Mouse (Mus musculus) intestine, postnatal 0 days (tissue): ENCODE measurements around the gene Bpgm. TPM values are rescaled to one million over a fixed set of nuclear protein-coding genes. Genes with fewer than 3 reads are reported as not detected.

ENCODE experiments used
- ATAC-seq: fragments of 200-750 bp; cut with Nextera tagmentation; 2 replicates; pipeline ENCODE4 v1.8.0; 2017; ENCODE audit warnings: mild to moderate bottlenecking, moderate TSS enrichment, moderate library complexity
- H3K27ac ChIP-seq: fragments of 300-500 bp; sonication (generic); 2 replicates; pipeline ENCODE4 v1.5.1; 2014; ENCODE audit warnings: mild to moderate bottlenecking, low read depth, low read length, moderate library complexity
- H3K27me3 ChIP-seq: fragments of 300-500 bp; sonication (generic); replicated peaks from 2 replicates; pipeline ENCODE4 v1.6.1; 2014; ENCODE audit warnings: low read length, mixed read lengths; ENCODE audit not compliant: control insufficient read depth, insufficient read depth
- H3K36me3 ChIP-seq: fragments of 300-500 bp; sonication (generic); 2 replicates; pipeline ENCODE4 v1.6.1; 2014; ENCODE audit warnings: mild to moderate bottlenecking, moderate library complexity; ENCODE audit not compliant: control insufficient read depth, insufficient read depth
- H3K4me1 ChIP-seq: fragments of 300-500 bp; sonication (generic); replicated peaks from 2 replicates; pipeline ENCODE4 v1.6.1; 2014; ENCODE audit warnings: antibody characterized with exemption, low read length, mixed read lengths; ENCODE audit not compliant: control insufficient read depth, insufficient read depth
- H3K4me2 ChIP-seq: fragments of 300-500 bp; sonication (generic); replicated peaks from 2 replicates; pipeline ENCODE4 v1.6.1; 2014; ENCODE audit warnings: low read depth, mild to moderate bottlenecking, moderate library complexity
- H3K4me3 ChIP-seq: fragments of 300-500 bp; sonication (generic); 2 replicates; pipeline ENCODE4 v1.5.1; 2014; ENCODE audit warnings: low read depth, low read length
- H3K9ac ChIP-seq: fragments of 300-500 bp; sonication (generic); 2 replicates; pipeline ENCODE4 v1.6.1; 2014; ENCODE audit warnings: mild to moderate bottlenecking, low read depth, low read length
- H3K9me3 ChIP-seq: fragments of 300-500 bp; sonication (generic); 2 replicates; pipeline ENCODE4 v1.6.1; 2016; ENCODE audit warnings: mixed run types; ENCODE audit not compliant: control insufficient read depth
- CTCF ChIP-seq: sonication (generic); IDR thresholded peaks from 2 replicates; pipeline ENCODE4 v1.5.1; 2016; ENCODE audit warnings: low read depth, mild to moderate bottlenecking, control low read depth, antibody characterized with exemption, moderate library complexity
- WGBS: fragments of 180-500 bp; shearing (Covaris S2); extraction: QIAGEN DNeasy Blood & Tissue Kit; methylation state at CpG from one replicate; pipeline ENCODE4 v1.1.7; 2014; 5-methylcytosine and 5-hydroxymethylcytosine counted together
- polyA plus RNA-seq: library from polyadenylated mRNA; unstranded; fragments of >200 nt; fragmentation: Nextera tagmentation; extraction: Ambion mirVana; gene quantifications from 2 replicates; pipeline ENCODE4 v1.2.1, GENCODE M21; 2015

The Bpgm gene
- polyA plus RNA-seq, 1 experiment from 2014 or later, result 70.8 TPM

DNA sequence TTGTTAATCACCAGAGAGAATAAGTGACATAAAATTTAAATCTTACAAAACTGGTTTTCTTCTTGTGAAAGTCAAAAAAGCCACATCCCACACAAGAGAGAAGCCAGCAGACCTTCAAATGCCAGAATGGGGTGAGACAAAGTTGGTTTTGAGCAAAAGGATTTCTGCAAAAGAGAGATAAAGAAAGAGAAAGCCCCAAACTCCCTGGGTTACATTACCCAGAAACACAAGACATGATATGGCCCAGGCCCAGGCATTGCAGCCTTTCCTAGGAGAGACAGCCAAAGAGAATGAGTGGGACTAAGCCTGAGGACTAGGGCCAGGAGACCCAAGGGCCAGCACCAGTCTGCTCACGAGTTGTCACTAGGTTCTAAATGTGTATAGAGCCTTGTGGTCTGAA, 43.1 kb downstream of the Bpgm start:
- Histone ChIP-seq H3K4me1 (no peaks in the 10 kb centered on the region), H3K9me3 (no peaks in the 10 kb centered on the region), H3K27me3 (no peaks in the 10 kb centered on the region), H3K36me3 (no peaks in the 10 kb centered on the region), H3K4me2 (no peak overlapping the region), H3K4me3 (no peak overlapping the region), H3K27ac (no peak overlapping the region), H3K9ac (no peak overlapping the region)
- WGBS, result 81% methylated on average over 1 of the region's 1 CpGs
- no peak for ATAC-seq
- TF ChIP-seq CTCF, result no peak

- no peak overlapping the region for H3K27ac ChIP-seq
- no peaks in the 10 kb centered on the region for H3K36me3 ChIP-seq
- no peak overlapping the region for H3K4me3 ChIP-seq
- no peaks in the 10 kb centered on the region for H3K9me3 ChIP-seq
- H3K4me2 ChIP-seq, result no peak overlapping the region
- no peaks in the 10 kb centered on the region for H3K4me1 ChIP-seq
- WGBS, result 65% methylated on average over 2 of the region's 2 CpGs
- no peak for TF ChIP-seq CTCF
- no peak for ATAC-seq
- no peak overlapping the region for H3K9ac ChIP-seq
- no peaks in the 10 kb centered on the region for H3K27me3 ChIP-seq
Measured at GRCm38 (mm10) chr6:34520491-34520890, 44.5 kb downstream of the Bpgm start.

DNA sequence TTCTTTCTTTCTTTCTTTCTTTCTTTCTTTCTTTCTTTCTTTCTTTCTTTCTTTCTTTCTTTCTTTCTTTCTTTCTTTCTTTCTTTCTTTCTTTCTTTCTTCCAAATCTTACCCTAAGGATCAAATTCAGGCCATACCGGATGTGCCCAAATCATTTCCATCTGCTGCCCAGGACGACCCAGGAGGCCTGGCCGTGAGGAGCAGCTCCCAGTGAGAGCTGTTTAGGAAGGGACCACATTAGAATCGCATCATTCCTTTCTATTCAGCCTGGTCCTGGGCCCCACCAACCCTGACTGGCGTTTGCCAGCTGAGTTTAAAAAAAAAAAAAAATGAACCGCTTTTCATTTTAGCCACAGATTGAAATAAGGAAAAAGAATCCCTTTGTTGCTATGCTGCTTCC, 44.9 kb downstream of the Bpgm start:
- H3K4me3 ChIP-seq, result no peak overlapping the region
- no peaks in the 10 kb centered on the region for H3K4me1 ChIP-seq
- WGBS, result 59% methylated on average over 6 of the region's 6 CpGs
- TF ChIP-seq CTCF, result no peak
- no peak overlapping the region for H3K27ac ChIP-seq
- no peaks in the 10 kb centered on the region for H3K36me3 ChIP-seq
- no peaks in the 10 kb centered on the region for H3K9me3 ChIP-seq
- no peak overlapping the region for H3K4me2 ChIP-seq
- no peak overlapping the region for H3K9ac ChIP-seq
- no peaks in the 10 kb centered on the region for H3K27me3 ChIP-seq
- ATAC-seq, result no peak

DNA sequence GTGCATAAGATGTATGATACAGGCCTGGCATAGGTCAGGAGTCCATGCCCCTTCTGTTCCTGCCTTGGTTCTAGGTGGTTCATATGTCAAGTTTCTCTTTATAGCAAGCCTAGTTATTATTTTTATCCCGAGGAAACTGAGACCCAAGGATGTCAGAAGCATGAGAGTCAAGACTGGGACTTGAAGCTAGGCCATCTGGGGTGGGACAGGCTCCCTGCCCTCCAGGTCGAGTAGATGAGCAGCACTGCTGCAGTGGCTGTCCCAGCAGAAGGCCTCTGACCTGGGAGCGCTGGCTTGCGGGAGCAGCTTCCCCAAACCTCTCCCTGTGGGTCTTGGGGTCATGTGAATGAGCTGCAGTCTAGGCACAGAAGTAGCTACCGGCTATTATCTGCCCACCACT, 47.5 kb downstream of the Bpgm start:
- TF ChIP-seq CTCF, result no peak
- Histone ChIP-seq H3K27me3 (no peaks in the 10 kb centered on the region), H3K36me3 (no peaks in the 10 kb centered on the region), H3K4me1 (no peaks in the 10 kb centered on the region), H3K9ac (no peak overlapping the region), H3K4me3 (no peak overlapping the region), H3K4me2 (no peak overlapping the region), H3K27ac (no peak overlapping the region), H3K9me3 (no peaks in the 10 kb centered on the region)
- WGBS, result 79% methylated on average over 5 of the region's 5 CpGs
- no peak for ATAC-seq

GRCm38 (mm10) chr6:34525499-34525924, 49.5 kb downstream of the Bpgm start:
- no peaks in the 10 kb centered on the region for H3K36me3 ChIP-seq
- no peak overlapping the region for H3K4me3 ChIP-seq
- H3K27me3 ChIP-seq, result no peaks in the 10 kb centered on the region
- H3K4me1 ChIP-seq, result no peaks in the 10 kb centered on the region
- TF ChIP-seq CTCF, result no peak
- no peaks in the 10 kb centered on the region for H3K9me3 ChIP-seq
- H3K9ac ChIP-seq, result no peak overlapping the region
- H3K27ac ChIP-seq, result no peak overlapping the region
- WGBS, result 87% methylated on average over 1 of the region's 1 CpGs
- 0 out of 2 replicates have a peak, but pooled peaks have one; percentile 31 for ATAC-seq
- H3K4me2 ChIP-seq, result no peak overlapping the region

GRCm38 (mm10) chr6:34525927-34526326, 49.9 kb downstream of the Bpgm start:
- no peaks in the 10 kb centered on the region for H3K9me3 ChIP-seq
- H3K27ac ChIP-seq, result no peak overlapping the region
- H3K4me1 ChIP-seq, result no peaks in the 10 kb centered on the region
- H3K27me3 ChIP-seq, result no peaks in the 10 kb centered on the region
- no peak for TF ChIP-seq CTCF
- no peak overlapping the region for H3K4me2 ChIP-seq
- 75% methylated on average over 6 of the region's 6 CpGs for WGBS
- H3K9ac ChIP-seq, result no peak overlapping the region
- H3K36me3 ChIP-seq, result no peaks in the 10 kb centered on the region
- no peak for ATAC-seq
- H3K4me3 ChIP-seq, result no peak overlapping the region

DNA sequence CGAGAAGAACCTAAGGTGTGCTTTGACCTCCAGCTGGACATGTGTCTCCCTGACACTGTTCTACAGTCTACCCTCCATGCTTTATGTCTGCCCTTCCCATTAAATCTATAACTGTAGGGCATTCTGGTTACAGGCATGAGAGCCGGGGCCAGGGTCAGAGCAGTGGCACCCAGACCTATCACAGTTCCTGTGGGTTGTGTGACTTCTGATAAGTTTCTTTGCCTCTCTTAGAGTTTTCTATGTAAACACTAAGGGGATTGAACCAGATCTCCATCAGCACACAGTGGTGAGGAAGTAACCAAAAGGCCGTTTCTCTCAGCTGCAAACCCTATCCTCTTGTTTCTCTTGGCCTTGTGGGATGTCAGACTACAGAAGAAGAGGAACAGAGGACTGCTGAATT, 50.4 kb downstream of the Bpgm start:
- 78% methylated on average over 3 of the region's 3 CpGs for WGBS
- Histone ChIP-seq H3K4me2 (no peak overlapping the region), H3K27ac (no peak overlapping the region), H3K36me3 (no peaks in the 10 kb centered on the region), H3K4me1 (no peaks in the 10 kb centered on the region), H3K27me3 (no peaks in the 10 kb centered on the region), H3K9ac (no peak overlapping the region), H3K9me3 (no peaks in the 10 kb centered on the region), H3K4me3 (no peak overlapping the region)
- no peak for TF ChIP-seq CTCF
- ATAC-seq, result no peak
